Mouse (Mus musculus): ENCODE data around the gene Inha.

Gene Inha

DNA sequence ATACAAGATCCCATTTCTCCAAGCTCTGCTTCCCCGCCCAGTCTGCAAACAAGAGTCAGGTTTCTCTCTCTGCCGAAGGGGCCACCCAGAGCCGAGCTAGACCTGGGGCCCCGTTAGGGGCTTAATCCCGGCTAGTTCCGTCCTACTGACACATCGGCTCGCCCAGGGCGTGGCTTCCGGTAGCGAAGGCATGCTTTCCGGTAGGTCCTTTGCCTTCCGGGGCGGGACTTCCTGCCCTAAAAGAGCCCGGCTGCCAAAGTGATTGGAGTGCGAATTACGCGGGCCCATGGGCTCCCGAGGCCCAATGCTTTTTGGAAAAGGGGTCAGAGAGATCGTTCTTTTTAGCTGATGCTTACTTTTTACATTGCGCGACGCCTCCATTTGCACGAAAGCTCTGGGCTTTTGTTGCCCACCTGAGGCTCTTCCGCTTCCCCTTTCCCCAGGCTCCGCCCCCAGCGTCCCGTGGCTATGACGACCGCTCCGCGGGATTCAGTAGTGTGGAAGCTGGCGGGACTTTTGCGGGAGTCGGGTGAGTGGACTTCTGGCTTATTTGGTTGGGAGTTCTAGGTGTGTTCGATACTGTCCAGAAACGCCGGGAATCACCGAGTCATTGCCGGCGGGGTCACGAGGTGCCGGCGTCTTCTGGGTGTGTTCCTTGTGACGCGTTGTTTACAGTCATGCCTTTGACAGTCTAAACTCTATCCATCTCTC is 14.6 kb downstream of the Inha start, which contains the start of gene Stk11ip:
Stk11ip (plus strand) TSS at position 209 of the 711 bp plus-strand sequence.
- peak; percentile 96 for DNase-seq

DNA sequence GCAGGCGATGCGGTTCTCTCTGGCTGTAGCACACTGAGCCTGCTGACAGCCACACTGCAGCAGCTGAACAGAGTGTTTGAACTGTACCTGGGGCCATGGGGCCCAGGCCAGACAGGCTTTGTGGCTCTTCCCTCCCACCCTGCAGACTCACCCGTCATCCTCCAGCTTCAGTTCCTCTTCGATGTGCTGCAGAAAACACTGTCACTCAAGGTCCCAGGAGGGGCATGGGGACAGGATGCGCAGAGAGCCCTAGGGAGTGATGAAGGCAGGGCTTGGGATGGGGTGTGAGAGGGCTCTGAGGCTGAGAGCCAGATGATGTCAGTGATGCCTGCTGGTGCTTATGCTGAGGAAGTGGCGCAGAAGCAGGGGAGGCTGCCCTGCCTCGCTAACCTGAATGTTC is 17.8 kb downstream of the Inha start:
- DNase-seq, result peak; percentile 89 to 95

DNA sequence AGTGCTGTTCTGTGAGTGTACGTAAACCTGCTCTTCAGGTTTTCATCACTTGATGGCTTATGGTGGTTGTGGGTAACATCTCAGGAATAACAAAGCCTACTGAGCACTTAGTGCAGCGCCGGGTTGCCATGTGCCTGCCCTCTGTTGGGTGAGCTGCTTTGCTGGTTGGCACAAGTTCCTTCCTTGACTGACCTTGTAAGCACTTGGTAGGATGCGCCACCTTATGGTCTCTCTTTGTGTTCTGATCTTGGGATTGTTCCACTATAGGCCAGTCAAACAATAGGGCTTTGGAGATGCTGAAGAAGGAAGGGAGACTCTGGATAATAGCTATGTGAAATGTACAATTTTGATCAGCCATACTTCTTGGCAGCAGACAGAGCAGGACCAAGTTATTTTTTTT is 23.7 kb downstream of the Inha start:
- no peak for DNase-seq

DNA sequence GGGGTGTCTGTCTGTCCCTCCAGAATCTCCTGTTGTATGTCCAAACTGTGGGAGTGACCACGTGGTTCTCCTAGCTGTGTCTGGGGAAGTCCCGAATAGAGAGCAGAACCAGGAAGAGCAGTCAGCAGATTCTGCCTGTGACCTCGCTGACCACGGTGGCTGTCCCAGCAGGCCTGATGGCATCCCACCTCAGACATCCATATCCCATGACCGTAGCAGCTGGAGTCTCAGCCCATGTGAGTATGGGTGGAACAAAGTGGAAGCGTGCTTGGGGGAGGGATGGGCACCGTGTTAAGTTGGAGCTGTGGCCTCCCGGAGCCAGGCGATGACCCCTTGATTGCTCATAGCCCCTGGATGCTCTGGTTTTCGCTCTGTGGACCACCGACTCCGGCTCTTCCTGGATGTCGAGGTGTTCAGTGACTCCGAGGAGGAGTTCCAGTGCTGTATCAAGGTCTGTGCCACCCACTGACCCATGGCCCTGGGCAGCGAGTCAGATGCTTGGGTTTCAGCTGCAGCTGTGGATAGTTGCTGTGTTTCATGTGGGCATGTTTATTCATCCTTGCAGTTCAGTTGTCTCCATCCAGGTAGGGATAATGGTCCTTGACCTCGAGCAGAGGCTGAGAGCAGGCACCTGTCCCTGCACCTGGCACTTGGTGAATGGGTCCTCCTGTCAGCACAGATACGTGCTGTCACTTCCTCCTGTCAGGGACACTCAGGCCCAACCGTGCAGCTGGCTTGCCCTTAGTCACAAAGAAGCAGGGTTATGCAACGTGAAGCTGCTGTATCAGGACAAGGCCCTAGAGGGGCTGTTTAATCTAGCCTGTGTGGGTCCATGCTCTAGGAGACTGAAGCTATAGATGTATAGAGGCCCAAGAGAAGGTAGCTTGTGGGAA is 25.6 kb downstream of the Inha start:
- no peak for DNase-seq

DNA sequence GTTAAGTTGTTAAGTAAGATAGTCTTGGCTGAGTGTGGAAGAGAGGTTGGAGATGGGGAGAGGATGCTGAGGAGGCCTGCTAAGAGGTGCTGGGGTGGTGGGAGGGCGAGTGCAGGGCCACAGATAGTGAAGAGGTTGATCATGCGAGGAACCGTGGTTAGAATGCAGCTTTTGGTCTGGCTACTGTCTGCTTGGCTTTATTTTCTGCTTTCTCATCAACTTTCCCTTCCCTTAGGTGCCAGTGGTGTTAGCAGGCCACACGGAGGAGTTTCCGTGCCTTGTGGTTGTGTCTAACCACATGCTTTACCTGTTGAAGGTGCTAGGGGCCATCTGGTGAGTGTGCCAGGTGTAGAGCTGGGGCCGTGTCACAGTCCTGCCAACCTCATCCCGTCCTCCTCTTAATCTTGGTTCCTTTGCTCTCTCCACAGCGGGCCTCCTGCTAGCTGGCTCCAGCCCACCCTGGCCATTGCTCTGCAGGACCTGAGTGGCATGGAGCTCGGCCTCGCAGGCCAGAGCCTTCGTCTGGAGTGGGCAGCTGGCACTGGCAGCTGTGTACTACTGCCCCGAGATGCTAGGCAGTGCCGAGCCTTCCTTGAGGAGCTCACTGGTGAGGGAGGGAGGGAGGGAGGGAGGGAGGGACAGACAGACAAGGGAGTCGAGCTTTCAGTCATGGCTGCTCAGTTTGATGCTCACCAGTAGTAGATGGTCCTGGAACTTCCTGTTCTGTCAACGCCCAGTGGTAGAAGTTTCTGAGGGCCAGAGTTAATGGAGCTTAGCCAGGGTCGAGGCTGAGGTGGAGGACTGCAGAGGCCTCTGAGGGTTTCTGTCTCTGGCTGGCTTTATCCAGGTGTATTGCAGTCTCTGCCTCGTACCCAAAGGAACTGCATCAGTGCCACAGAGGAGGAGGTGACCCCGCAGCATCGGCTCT is 26.7 kb downstream of the Inha start:
- no peak for DNase-seq

DNA sequence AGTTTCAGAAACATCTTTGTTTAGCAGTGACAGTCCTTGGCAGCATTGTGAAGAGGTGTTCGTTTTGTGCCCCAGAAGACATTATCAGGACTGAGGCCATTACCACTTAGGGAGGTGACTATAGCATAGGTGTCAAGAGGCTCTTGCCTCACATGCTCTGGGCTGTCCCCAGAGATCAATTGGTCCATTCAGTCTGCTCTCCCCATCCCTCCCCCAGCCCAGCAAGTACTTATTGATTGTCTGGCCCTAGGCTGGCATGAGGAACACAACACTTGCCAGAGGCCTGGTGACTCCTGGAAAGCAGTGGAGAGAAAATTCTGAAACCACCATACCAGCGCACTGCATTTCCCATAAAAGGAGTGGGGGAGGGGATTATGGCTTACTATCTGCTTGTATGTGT is 30.7 kb downstream of the Inha start:
- no peak for DNase-seq

DNA sequence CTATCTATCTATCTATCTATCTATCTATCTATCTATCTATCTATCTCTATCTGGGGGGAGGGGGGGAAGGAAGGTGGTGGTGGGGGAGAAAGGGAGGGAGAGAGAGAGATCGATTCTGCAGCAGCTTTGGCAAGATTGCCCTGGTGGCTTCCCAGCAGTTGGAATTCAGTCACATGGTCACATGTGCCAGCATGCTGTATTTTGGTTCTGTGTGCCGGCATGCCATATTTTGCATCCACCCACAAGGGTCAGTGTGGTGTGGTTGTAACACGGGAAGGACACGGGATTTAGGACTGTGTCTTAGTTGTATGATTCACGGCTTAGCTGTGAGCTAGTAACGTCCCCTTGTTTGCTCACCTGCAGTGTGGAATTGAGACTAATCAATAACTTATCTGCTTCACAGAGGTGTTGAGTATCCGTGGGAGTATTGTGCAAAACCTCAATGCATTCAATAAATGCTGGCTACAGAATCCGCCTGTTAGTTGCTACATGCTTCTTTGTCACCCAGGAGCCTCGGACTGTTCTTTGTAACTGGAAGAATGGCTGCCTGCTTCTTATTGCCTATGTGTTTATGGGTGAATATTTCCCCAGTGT is 31.8 kb downstream of the Inha start:
- no peak for DNase-seq

DNA sequence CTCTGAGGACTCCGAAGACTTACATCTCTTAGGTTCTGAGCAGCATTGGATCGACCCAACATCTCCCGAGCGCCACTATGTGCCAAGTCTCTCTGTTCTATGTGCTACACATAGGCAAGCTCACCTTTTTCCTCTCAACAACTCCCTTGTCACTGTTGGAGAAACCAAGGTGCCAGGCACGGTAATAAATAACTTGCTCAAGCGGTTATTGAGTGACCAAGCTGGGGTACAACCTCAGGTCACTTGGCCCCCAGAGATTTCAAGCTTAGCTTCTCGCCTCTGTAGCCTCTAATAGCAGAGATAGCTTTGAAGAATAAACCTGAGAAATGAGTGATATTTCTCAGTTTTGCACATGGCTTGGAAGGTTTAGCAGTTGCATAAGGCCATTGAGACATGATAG is 34.6 kb downstream of the Inha start:
- no peak for DNase-seq

DNA sequence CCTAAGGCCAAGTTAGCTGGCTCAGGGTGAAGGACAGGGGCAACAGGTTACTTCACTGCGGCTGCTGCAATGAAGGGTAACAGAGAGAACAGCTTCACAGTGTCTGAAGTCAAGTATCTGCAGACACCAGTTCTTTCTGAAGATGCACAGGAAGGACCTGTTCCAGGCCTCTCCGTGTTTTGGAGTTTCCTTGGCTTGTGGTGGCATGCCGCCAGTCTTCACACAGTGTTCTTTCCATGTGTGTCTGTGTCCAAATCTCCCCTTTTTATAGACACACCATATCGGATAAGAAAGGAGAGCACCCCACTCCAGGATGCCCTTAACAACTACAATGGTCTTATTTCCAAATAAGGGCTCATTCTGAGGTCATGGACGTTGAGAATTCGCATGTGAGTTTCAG is 37.5 kb downstream of the Inha start:
- DNase-seq, result no peak

DNA sequence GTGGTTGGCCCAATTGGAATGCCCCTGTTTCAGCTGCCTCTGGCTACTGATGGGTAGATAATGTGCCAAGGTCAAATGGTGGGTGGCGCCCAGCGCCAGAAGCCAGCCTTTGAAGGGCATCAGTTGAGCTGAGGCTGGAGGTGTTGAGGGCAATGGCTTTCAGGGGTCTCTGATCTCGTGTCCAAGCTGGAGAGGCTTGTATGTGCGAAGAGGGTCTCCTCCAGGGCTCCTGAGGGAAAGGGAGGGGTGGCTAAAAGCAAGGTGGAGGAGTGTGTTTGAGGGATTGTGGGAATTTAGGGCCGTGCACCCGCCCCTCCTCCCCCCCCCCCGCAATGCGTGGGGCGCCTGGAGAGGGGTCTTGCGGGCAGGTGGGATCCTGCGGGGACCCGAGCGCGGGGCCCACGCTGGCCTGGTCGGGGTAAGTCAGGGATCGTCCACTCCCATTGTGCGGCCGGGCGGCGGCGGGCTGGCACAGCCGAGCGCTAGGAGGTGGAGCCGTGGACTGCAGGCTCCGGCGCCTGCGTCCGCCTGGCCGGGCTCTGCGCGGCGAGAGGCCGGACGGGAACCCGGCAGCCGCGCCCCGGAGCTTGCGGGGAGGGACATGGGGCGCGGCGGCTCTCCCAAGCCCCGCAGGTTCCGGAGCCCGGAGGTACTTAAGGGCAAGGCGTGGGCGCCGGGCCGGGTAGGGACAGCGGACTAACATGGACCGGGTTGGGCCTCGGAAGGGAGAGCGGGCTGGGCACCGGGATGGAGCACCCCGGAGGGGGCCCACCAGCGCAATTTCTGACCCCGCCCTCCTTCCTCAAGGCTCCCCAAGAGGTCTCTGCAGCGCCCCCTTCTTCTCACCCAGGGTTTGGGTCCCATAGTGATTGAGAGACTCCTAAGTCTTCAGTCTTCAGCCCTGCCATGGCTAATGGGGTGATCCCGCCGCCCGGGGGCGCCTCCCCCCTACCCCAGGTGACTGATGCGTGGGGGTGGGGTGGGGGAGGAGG is 39.4 kb downstream of the Inha start, which contains the start of gene Slc4a3:
Slc4a3 (plus strand) TSS at position 302 of the 992 bp plus-strand sequence.
- peak; percentile 37 to 38 for DNase-seq

DNA sequence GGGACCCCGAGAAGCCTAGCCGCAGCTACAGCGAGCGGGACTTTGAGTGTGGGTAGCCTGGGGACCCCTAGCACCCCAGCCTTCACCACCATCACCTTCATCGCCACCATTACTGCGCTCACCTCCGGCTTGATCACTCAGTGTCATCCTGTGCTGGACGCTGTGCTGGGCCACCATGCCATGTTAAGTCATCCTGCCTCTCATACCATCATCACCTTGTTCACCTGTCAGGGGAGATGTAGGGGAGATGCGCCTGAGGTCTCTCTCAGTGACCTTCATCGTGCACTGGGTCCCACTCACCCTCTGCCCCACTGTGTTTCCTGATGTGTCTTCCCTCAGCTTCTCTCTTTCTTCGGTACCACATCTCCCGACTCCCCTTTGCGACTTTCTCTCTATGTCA is 40.5 kb downstream of the Inha start:
- DNase-seq, result no peak

DNA sequence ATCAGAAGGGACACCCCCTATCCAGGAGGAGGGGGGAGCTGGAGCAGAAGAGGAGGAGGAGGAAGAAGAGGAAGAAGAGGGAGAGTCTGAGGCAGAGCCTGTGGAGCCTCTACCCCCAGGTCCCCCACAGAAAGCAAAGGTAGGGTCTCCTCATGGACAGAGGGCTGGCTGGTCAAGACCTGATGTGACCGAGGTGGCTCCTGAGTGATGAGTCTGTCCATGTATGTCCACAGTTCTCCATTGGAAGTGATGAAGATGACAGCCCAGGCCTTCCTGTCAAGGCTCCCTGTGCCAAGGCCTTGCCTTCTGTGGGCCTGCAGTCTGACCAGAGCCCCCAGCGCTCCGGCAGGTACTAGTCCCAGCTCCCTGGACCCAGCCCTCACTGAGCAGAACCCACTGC is 41.2 kb downstream of the Inha start:
- no peak for DNase-seq

DNA sequence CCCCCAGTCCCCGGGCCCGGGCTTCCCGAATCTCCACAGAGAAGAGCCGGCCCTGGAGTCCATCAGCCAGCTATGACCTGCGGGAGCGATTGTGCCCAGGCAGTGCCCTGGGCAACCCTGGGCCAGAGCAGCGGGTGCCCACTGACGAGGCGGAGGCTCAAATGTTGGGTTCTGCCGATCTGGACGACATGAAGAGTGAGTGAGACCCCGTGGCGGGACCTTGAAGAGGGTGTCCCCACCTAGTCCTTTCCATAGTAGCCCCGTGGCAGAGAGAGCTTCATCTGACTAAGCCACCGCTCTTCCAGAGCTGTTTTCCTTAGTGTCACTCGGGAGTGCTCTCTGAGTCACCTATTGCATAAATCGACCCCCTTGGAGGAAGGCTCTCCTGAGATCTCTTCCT is 42.0 kb downstream of the Inha start:
- no peak for DNase-seq

DNA sequence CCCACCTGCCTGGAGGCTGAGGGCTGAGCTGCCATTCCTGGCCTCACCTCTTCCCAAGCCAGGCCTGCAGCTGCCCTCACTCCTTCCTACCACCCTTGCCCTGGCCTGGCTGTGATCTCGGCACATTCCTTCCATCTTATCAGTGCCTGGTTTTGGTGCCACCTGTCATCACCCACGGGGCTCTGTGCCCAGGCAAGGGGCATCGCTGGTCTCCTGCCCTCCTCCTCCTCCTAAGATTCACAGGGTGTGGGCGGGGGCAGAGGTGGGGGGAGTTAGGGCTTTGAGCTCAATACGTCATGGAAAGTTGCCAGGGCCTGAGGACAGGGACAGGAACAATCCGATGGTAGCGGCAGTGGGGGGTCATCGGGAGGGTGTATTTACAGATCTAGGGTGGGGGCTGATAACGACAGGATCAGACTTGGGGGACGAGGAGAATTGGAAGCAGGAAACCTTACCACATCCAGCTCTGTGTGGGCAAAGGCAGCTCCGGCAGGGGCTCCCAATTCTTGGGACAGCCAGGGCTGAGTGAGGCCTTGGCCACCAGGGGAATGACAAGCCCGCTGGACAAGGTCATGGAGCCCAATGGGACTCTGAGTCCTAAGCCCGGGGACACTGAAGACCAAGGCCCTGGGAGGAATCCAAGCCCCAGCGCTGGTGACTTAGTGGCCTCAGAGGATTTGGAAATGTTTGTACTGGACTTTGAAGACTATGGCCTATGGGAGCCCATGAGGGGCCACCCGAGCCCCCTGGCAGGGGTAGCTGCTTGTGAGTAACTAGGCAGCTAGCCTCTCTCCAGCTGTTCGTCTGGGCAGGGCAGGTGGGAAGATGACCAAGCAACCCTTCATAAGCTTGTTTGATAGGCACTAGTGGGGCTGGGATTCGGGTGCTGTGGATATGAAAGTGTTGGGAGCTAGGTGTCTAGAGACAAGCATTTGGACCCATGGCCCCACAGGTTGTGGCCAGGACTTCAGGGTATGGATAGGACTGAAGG is 42.7 kb downstream of the Inha start:
- DNase-seq, result no peak

DNA sequence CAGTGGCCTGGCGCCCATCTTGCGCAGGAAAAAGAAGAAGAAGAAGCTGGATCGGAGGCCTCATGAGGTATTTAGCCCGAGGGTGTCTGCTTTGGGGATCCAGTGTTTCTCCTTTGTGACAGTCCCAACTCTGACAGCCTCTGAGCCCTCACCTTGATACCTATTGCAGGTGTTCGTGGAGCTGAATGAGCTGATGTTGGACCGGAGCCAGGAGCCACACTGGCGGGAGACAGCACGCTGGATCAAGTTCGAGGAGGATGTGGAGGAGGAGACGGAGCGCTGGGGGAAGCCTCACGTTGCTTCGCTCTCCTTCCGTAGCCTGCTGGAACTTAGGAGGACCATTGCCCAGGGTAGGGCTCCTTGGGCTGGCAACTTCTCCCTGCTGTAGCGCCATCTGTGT is 43.7 kb downstream of the Inha start:
- no peak for DNase-seq

DNA sequence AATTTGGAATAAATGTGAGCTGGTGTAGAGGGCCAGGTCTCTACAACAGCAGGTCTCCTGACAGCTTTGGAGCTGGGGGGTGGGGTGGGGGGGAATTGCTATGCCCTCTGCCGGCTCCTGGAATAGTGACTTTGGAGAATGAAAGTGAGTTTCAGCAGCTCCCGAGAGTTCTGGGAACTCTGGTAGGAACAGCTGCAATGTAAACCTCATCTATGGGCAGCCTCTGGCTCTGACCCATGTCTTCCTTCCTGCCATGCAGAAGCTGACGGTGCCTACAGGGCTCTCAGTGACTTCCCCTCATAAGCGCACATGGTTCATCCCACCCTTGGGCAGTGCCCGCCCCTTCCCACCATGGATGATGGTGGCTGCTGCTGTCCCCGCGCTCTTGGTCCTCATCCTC is 48.8 kb downstream of the Inha start:
- no peak for DNase-seq

DNA sequence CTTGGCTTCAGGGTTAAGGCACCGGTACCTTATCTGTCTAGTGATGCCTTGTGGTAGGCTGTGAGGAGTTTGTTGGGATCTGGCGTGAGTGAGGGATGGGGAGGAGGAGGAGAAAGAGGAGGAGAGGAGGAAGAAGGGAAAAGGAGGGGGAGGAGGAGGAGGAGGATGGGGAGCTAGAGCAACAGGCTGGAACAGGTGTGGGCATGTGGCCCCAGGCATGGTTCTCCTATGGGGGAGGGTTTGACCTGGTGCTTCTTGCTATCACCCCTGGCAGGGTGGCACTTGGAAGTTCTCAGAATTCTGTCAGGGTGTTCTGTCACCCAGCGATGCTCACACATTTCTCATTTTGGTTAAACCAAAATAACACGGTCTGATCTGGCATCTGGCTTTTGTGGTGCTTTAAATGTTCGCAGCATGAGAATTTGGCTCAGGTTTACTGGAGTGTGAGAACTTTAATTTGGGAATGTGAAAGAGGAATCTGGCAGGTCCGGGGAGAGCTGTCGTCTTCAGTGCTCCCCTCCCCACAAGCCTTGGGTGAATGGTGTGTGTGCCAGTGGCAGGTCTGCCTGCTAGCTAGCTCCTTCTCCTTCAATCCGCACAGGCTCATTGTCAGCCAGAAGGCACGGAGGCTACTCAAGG is 49.4 kb downstream of the Inha start:
- no peak for DNase-seq

DNA sequence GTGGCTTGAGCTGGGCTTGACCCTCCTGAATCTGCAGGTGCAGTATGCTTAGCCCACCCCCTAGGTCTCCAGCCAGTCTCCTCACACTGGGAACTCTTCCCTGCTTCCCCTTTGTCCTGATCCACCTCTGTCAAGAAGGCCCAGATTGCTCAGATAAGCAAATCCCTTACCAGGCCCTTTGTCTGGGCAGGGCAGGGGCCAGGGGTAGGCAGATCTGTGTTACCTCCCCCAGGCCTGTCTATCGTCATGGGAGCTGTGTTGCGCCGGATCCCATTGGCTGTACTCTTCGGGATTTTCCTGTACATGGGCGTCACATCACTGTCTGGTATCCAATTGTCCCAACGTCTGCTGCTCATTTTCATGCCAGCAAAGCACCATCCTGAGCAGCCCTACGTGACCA is 50.2 kb downstream of the Inha start:
- no peak for DNase-seq

DNA sequence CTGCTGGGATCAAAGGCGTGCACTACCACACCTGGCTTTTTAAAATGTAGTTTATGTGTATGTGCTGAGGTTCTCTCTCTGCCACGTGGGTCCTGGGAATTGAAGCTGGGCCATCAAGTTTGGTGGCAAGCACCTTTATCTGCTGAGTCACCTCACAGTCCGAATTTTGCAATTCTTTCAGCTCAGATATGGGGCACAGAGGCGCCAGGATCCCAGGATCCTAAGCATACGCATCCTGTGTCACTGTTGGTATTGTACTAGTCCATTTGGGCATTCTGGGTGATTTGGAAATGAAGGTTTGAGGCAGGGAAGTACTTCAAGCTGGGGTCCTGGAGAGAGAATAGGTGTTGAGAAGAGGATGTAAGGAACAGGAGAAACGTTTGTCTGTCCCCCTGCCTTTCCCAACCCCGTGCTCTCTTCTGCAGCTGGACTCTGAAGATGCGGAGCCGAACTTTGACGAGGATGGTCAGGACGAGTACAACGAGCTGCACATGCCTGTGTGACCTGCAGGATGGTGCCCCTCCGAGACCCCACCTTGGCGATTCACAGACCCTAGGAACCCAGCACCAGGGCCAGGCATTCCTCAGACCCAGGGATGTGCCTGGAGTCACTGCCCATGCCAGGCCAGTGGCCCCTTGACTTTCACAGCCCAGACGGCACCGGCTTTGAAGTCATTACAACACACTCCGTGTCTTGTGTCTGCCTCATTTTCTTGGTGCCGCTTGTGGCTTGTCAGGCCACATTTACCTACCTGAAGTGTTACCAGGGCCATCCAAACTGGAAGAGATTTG is 51.7 kb downstream of the Inha start:
- DNase-seq, result no peak
